Mouse (Mus musculus): ENCODE measurements around the gene Cd151.

Cd151 gene

GRCm38 (mm10) chr7:141459301-141459711 is 7.9 kb upstream of the Cd151 start:
- DNase-seq: no peak

- peak; percentile 47 for DNase-seq
Observed at GRCm38 (mm10) chr7:141460001-141460390, 7.2 kb upstream of the Cd151 start.

- peak; percentile 73 for DNase-seq
Observed at GRCm38 (mm10) chr7:141460391-141461113, 6.6 kb upstream of the Cd151 start, which contains the start of gene Cracr2b. TSS of gene Cracr2b (plus strand) at chr7:141461094.

GRCm38 (mm10) chr7:141461521-141462332 is 5.5 kb upstream of the Cd151 start:
- peak; percentile 76 for DNase-seq

- peak; percentile 81 for DNase-seq
Observed at GRCm38 (mm10) chr7:141462333-141462821, 4.8 kb upstream of the Cd151 start.

GRCm38 (mm10) chr7:141463824-141464602 is 3.2 kb upstream of the Cd151 start:
- peak; percentile 92 for DNase-seq

- peak; percentile 70 for DNase-seq
Observed at GRCm38 (mm10) chr7:141464603-141465201, 2.5 kb upstream of the Cd151 start.

- DNase-seq: peak; percentile 50
Observed at GRCm38 (mm10) chr7:141465388-141466044, 1.7 kb upstream of the Cd151 start.

- peak; percentile 53 for DNase-seq
Observed at GRCm38 (mm10) chr7:141466045-141466394, 1.2 kb upstream of the Cd151 start.

- DNase-seq: no peak
Observed at GRCm38 (mm10) chr7:141466607-141467148, 514 bp upstream of the Cd151 start.

- DNase-seq: peak; percentile 77
Observed at GRCm38 (mm10) chr7:141468164-141468521, 951 bp downstream of the Cd151 start.

- peak; percentile 92 for DNase-seq
Observed at GRCm38 (mm10) chr7:141468522-141469211, 1.5 kb downstream of the Cd151 start.

GRCm38 (mm10) chr7:141469352-141469751 is 2.2 kb downstream of the Cd151 start:
- no peak for DNase-seq

- DNase-seq: no peak
Observed at GRCm38 (mm10) chr7:141469901-141470636, 2.9 kb downstream of the Cd151 start.

- DNase-seq: no peak
Observed at GRCm38 (mm10) chr7:141470637-141470944, 3.4 kb downstream of the Cd151 start.

- no peak for DNase-seq
Observed at GRCm38 (mm10) chr7:141471236-141471635, 4.0 kb downstream of the Cd151 start.

- DNase-seq: no peak
Observed at GRCm38 (mm10) chr7:141472226-141472625, 5.0 kb downstream of the Cd151 start.

GRCm38 (mm10) chr7:141472763-141473162 is 5.6 kb downstream of the Cd151 start:
- DNase-seq: no peak

GRCm38 (mm10) chr7:141474160-141474559 is 7.0 kb downstream of the Cd151 start:
- DNase-seq: no peak

- peak; percentile 88 for DNase-seq
Observed at GRCm38 (mm10) chr7:141475011-141475804, 8.0 kb downstream of the Cd151 start, which contains the start of the genes Polr2l and Tspan4. TSS of gene Polr2l (minus strand) at chr7:141475132. TSS of gene Tspan4 (plus strand) at chr7:141475240.

Data from lung, postnatal 10 days (tissue).